Mouse (Mus musculus) ES-E14 (cell line): ENCODE measurements around the gene H2-Aa.

ENCODE experiments used
- CHD2 ChIP-seq: IDR thresholded peaks from 2 replicates; pipeline ENCODE4 v1.6.1; 2014; ENCODE audit warnings: mild to moderate bottlenecking, low read depth, low read length, inconsistent platforms
- MAFK ChIP-seq: IDR thresholded peaks from 2 replicates; pipeline ENCODE4 v1.6.1; 2014; ENCODE audit warnings: mild to moderate bottlenecking, low read depth, low read length, inconsistent platforms; ENCODE audit not compliant: insufficient read depth
- ZC3H11A ChIP-seq: IDR thresholded peaks from 2 replicates; pipeline ENCODE4 v1.6.1; 2012; ENCODE audit warnings: low read depth, mild to moderate bottlenecking, inconsistent platforms, low read length, borderline replicate concordance
- ZNF384 ChIP-seq: IDR thresholded peaks from 2 replicates; pipeline ENCODE4 v1.6.1; 2012; ENCODE audit warnings: low read depth, low read length, inconsistent platforms

GRCm38 (mm10) chr17:34263811-34264371 lies 23.7 kb downstream of the H2-Aa start:
- TF ChIP-seq ZC3H11A (no peak), MAFK (no peak), CHD2 (no peak), ZNF384 (no peak)
